ENCODE assay signal across 27 mouse cellular contexts in the genomic region with DNA sequence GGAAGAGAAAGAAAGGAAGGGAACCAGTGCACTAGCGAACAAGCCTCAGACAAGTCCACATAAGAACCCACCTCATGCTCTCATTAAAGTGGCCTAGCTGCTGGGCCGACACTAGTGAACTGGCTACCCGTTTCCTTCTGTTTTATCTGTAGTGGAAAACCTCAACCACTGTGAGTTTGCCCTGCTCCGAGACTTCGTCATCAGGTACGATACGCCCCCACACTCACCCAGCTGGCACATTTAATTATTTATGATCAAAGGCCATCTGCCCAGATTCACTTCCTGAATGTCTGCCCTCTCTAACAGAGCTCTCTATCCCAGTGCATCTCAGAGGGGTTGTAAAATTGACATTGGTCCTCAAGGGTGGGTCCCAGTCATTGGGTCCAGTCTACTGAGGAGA. TPM values are rescaled to one million over a fixed set of nuclear protein-coding genes. Genes with fewer than 3 reads are reported as not detected.
DNase-seq lines count a peak whose midpoint lies in the region; ATAC-seq and TF ChIP-seq lines count a peak whose summit lies in the region.
"Had no signal": no experiment of that assay in that cellular context is flagged by ENCODE, and none has a peak within 500 bp of the region (broad histone marks: within the 10 kb centered on the region; RNA-seq: fewer than 3 reads in every experiment).

No protein-coding gene starts in this region.

- no peaks in the 10 kb centered on the region for H3K9me3 ChIP-seq in hindbrain, embryonic 16.5 days (ENCODE audit: control insufficient read depth, low read length)
- H3K9me3 ChIP-seq: embryonic facial prominence, embryonic 13.5 days; embryonic facial prominence, embryonic 15.5 days; forebrain, embryonic 10.5 days; forebrain, embryonic 12.5 days had no signal

- no peak overlapping the region for H3K4me2 ChIP-seq in hindbrain, embryonic 16.5 days (ENCODE audit: low read length)
- H3K4me2 ChIP-seq: embryonic facial prominence, embryonic 13.5 days; embryonic facial prominence, embryonic 15.5 days; forebrain, embryonic 12.5 days had no signal

- H3K27ac ChIP-seq in layer of hippocampus, adult 2 months = peak overlapping the region; percentile 36; the same call in 1 of the 2 replicates
- no peak overlapping the region for H3K27ac ChIP-seq in hindbrain, embryonic 16.5 days (ENCODE audit: low read depth, low read length)
- H3K27ac ChIP-seq: embryonic facial prominence, embryonic 13.5 days; embryonic facial prominence, embryonic 15.5 days; forebrain, embryonic 10.5 days; forebrain, embryonic 12.5 days had no signal

- 84% methylated on average over 7 of the region's 7 CpGs for WGBS in hindbrain, embryonic 16.5 days

- no peak overlapping the region for H3K4me3 ChIP-seq in layer of hippocampus, adult 2 months
- H3K4me3 ChIP-seq in hindbrain, embryonic 16.5 days (ENCODE audit: low read length) = no peak overlapping the region
- H3K4me3 ChIP-seq: embryonic facial prominence, embryonic 13.5 days; embryonic facial prominence, embryonic 15.5 days; erythroblast, embryonic 14.5 days; forebrain, embryonic 10.5 days; forebrain, embryonic 12.5 days had no signal

- peak; percentile 91 for ATAC-seq in CD4-positive, CD25-positive, alpha-beta regulatory T cell, adult 4 months
- peak; percentile 34 for ATAC-seq in common myeloid progenitor, adult 5-6 weeks (replicated peaks; ENCODE audit: low read depth, poor library complexity, severe bottlenecking)
- ATAC-seq in frontal cortex, adult (ENCODE audit: low TSS enrichment) = no peak
- no peak for ATAC-seq in hindbrain, embryonic 16.5 days
- ATAC-seq: forebrain, embryonic 14.5 days; forebrain, embryonic 16.5 days had no signal

- no peak overlapping the region for H3K9ac ChIP-seq in hindbrain, embryonic 16.5 days (ENCODE audit: low read depth, low read length)
- H3K9ac ChIP-seq: embryonic facial prominence, embryonic 13.5 days; embryonic facial prominence, embryonic 15.5 days; forebrain, embryonic 12.5 days had no signal

- H3K27me3 ChIP-seq in hindbrain, embryonic 16.5 days (replicated peaks; ENCODE audit: control insufficient read depth, insufficient read depth, low read length) = no peaks in the 10 kb centered on the region
- H3K27me3 ChIP-seq: embryonic facial prominence, embryonic 13.5 days; embryonic facial prominence, embryonic 15.5 days; forebrain, embryonic 12.5 days had no signal

- H3K36me3 ChIP-seq in hindbrain, embryonic 16.5 days (ENCODE audit: control insufficient read depth, insufficient read depth, low read length) = peaks cover 45% of the 10 kb centered on the region

- TF ChIP-seq CTCF in layer of hippocampus, adult 2 months (conservative IDR thresholded peaks at IDR 0.05) = no peak

- no peak for DNase-seq in layer of hippocampus, adult 2 months (ENCODE audit: low spot score in 2 of 2)
- no peak for DNase-seq in layer of hippocampus, adult 9-11 months
- peak; percentile 49 for DNase-seq in CD4-positive helper T cell, adult 2 months (ENCODE audit: low read depth, low spot score)
- DNase-seq in ovary, postnatal 36 days (ENCODE audit: low spot score) = no peak
- DNase-seq: adrenal gland, adult 8-10 months; adrenal gland, postnatal 14 days; adrenal gland, postnatal 36 days; B cell, adult 2 months; cerebellum, adult 11-12 months; cerebellum, adult 2 months; cerebellum, adult 9-10 months; cerebellum, postnatal 10 days; cerebellum, postnatal 25 days; embryo, embryonic 11 days had no signal

- peaks cover 15% of the 10 kb centered on the region for H3K4me1 ChIP-seq in hindbrain, embryonic 16.5 days (ENCODE audit: control insufficient read depth, insufficient read depth, low read depth, low read length)

RNA-seq across cellular contexts. Expression of a gene that starts 8.5 kb away (rescaled TPM):
- not detected for total RNA-seq in layer of hippocampus, adult 2 months (2021)
- polyA plus RNA-seq in CD4-positive, CD25-positive, alpha-beta regulatory T cell, adult 4 months (2017; shearing (Covaris generic)) = not detected
- total RNA-seq in common myeloid progenitor, adult 5-6 weeks (2017) = not detected in 2 replicates
- 0.10 TPM in 1 of 2 replicates, not detected in the other for polyA plus RNA-seq in hindbrain, embryonic 16.5 days (2015; fragmentation: Nextera tagmentation; extraction: Ambion mirVana)
- total RNA-seq: adrenal gland, adult 18-20 months; adrenal gland, adult 8-10 months; adrenal gland, postnatal 14 days; adrenal gland, postnatal 36 days; MEL had no signal
- polyA plus RNA-seq: cerebellum, adult 2 months; embryonic facial prominence, embryonic 13.5 days; embryonic facial prominence, embryonic 15.5 days; erythroblast, embryonic 14.5 days; forebrain, embryonic 14.5 days had no signal

RNA-seq across cellular contexts. Expression of a gene that starts 15.6 kb away (rescaled TPM):
- 100 to 1,000 TPM; 652 to 661 TPM for total RNA-seq in layer of hippocampus, adult 2 months (2021)
- polyA plus RNA-seq in CD4-positive, CD25-positive, alpha-beta regulatory T cell, adult 4 months (2017; shearing (Covaris generic)) = not detected
- total RNA-seq in common myeloid progenitor, adult 5-6 weeks (2017) = 0.23 and 0.44 TPM in 2 replicates
- polyA plus RNA-seq in hindbrain, embryonic 16.5 days (2015; fragmentation: Nextera tagmentation; extraction: Ambion mirVana) = 321 and 348 TPM in 2 replicates
- total RNA-seq: MEL had no signal
- polyA plus RNA-seq: erythroblast, embryonic 14.5 days had no signal

RNA-seq across cellular contexts. Expression of a gene that starts 38.1 kb away (rescaled TPM):
- 100 to 1,000 TPM; 105 to 108 TPM for total RNA-seq in layer of hippocampus, adult 2 months (2021)
- polyA plus RNA-seq in CD4-positive, CD25-positive, alpha-beta regulatory T cell, adult 4 months (2017; shearing (Covaris generic)) = not detected
- not detected in 2 replicates for total RNA-seq in common myeloid progenitor, adult 5-6 weeks (2017)
- 16.7 and 20.3 TPM in 2 replicates for polyA plus RNA-seq in hindbrain, embryonic 16.5 days (2015; fragmentation: Nextera tagmentation; extraction: Ambion mirVana)
- total RNA-seq: MEL had no signal
- polyA plus RNA-seq: embryonic facial prominence, embryonic 15.5 days; erythroblast, embryonic 14.5 days; forebrain, embryonic 10.5 days had no signal

RNA-seq across cellular contexts. Expression of a gene that starts 45.7 kb away (rescaled TPM):
- total RNA-seq in layer of hippocampus, adult 2 months (2021) = 1 to 10 TPM; 2.5 TPM
- polyA plus RNA-seq in CD4-positive, CD25-positive, alpha-beta regulatory T cell, adult 4 months (2017; shearing (Covaris generic)) = 10 to 100 TPM in 1 of 2 experiments, 1 to 10 TPM in 1; 6.7 to 18.5 TPM
- 19.4 and 30.6 TPM in 2 replicates for total RNA-seq in common myeloid progenitor, adult 5-6 weeks (2017)
- polyA plus RNA-seq in hindbrain, embryonic 16.5 days (2015; fragmentation: Nextera tagmentation; extraction: Ambion mirVana) = 20.0 and 24.0 TPM in 2 replicates

RNA-seq across cellular contexts. Expression of a gene that starts 48.5 kb away (rescaled TPM):
- 10 to 100 TPM; 37.6 to 40.9 TPM for total RNA-seq in layer of hippocampus, adult 2 months (2021)
- polyA plus RNA-seq in CD4-positive, CD25-positive, alpha-beta regulatory T cell, adult 4 months (2017; shearing (Covaris generic)) = 10 to 100 TPM; 58.4 to 70.3 TPM
- total RNA-seq in common myeloid progenitor, adult 5-6 weeks (2017) = 19.2 and 32.4 TPM in 2 replicates
- 32.8 and 32.9 TPM in 2 replicates for polyA plus RNA-seq in hindbrain, embryonic 16.5 days (2015; fragmentation: Nextera tagmentation; extraction: Ambion mirVana)

Comparison
In these comparisons a context has a peak if more than half of its experiments do, and no peak if none do; other contexts are left out.
1. ATAC-seq: peak in CD4-positive, CD25-positive, alpha-beta regulatory T cell, adult 4 months (single experiment) and common myeloid progenitor, adult 5-6 weeks (single experiment); none in frontal cortex, adult (single experiment) and hindbrain, embryonic 16.5 days (single experiment).
2. RNA of a gene that starts 15.6 kb away (total RNA-seq): 652 to 661 TPM in layer of hippocampus, adult 2 months; 0.23 to 0.44 TPM in common myeloid progenitor, adult 5-6 weeks; every median in the first group is over 100 times any median in the second.
3. RNA of a gene that starts 38.1 kb away (total RNA-seq): 105 to 108 TPM in layer of hippocampus, adult 2 months; not detected in common myeloid progenitor, adult 5-6 weeks; every median in the first group is over 100 times any median in the second.